7 mouse cellular contexts compared by ENCODE assay signal in genomic region chr8:108387160-108387912, GRCm38 (mm10).
DNase-seq lines count a peak whose midpoint lies in the region; ATAC-seq and TF ChIP-seq lines count a peak whose summit lies in the region.

No protein-coding gene starts in this region.

- DNase-seq in R1 (ENCODE audit: low read depth, low spot score): peak; percentile 49
- DNase-seq in adrenal gland, postnatal 25 days: peak; percentile 60
- DNase-seq in hindbrain, embryonic 10.5 days (ENCODE audit: low spot score): peak; percentile 53
- peak; percentile 39 for DNase-seq in liver, adult 2 months (ENCODE audit: extremely low read depth, low read depth, low spot score)

- H3K4me3 ChIP-seq in forebrain, embryonic 16.5 days (replicated peaks; ENCODE audit: low read length): peak overlapping the region; percentile 15; the same call in 1 of the 2 replicates
- H3K4me3 ChIP-seq in hindbrain, embryonic 10.5 days: peak overlapping the region; percentile 31
- H3K4me3 ChIP-seq in liver, adult 2 months (ENCODE audit: insufficient read depth, low read depth, low read length): no peak overlapping the region
- H3K4me3 ChIP-seq in midbrain, embryonic 15.5 days: no peak overlapping the region

- no peaks in the 10 kb centered on the region for H3K9me3 ChIP-seq in forebrain, embryonic 16.5 days (ENCODE audit: control insufficient read depth, low read length)
- no peaks in the 10 kb centered on the region for H3K9me3 ChIP-seq in hindbrain, embryonic 10.5 days
- no peaks in the 10 kb centered on the region for H3K9me3 ChIP-seq in midbrain, embryonic 15.5 days

- no peak for TF ChIP-seq CTCF in liver, adult 2 months (IDR thresholded peaks at IDR 0.05; ENCODE audit: low read depth, low read length)

- H3K9ac ChIP-seq in forebrain, embryonic 16.5 days (replicated peaks; ENCODE audit: low read depth, low read length): peak overlapping the region; percentile 35
- no peak overlapping the region for H3K9ac ChIP-seq in liver, adult 2 months (ENCODE audit: low read depth, low read length)
- H3K9ac ChIP-seq in midbrain, embryonic 15.5 days: no peak overlapping the region

- no peaks in the 10 kb centered on the region for H3K79me2 ChIP-seq in liver, adult 2 months (ENCODE audit: control insufficient read depth, insufficient read depth, low read length)

- no peak overlapping the region; the same call in 1 of the 2 replicates for H3K27ac ChIP-seq in forebrain, embryonic 16.5 days (ENCODE audit: low read length)
- peak overlapping the region; percentile 78 for H3K27ac ChIP-seq in hindbrain, embryonic 10.5 days
- H3K27ac ChIP-seq in liver, adult 2 months (replicated peaks; ENCODE audit: insufficient read depth, low read depth, low read length): no peak overlapping the region
- peak overlapping the region; percentile 62 for H3K27ac ChIP-seq in midbrain, embryonic 15.5 days

- peak; percentile 40; the same call in 1 of the 2 replicates for ATAC-seq in forebrain, embryonic 16.5 days
- peak; percentile 86 for ATAC-seq in midbrain, embryonic 15.5 days (replicated peaks)
- ATAC-seq in CD4-positive, CD25-positive, alpha-beta regulatory T cell, adult 4 months: no peak

- peak overlapping the region; percentile 46 for H3K4me2 ChIP-seq in forebrain, embryonic 16.5 days (ENCODE audit: low read length)
- H3K4me2 ChIP-seq in midbrain, embryonic 15.5 days: peak overlapping the region; percentile 29

- peaks cover 15% of the 10 kb centered on the region for H3K4me1 ChIP-seq in forebrain, embryonic 16.5 days (replicated peaks; ENCODE audit: control insufficient read depth, insufficient read depth, low read length)
- H3K4me1 ChIP-seq in hindbrain, embryonic 10.5 days (replicated peaks): peaks cover 29% of the 10 kb centered on the region
- no peaks in the 10 kb centered on the region for H3K4me1 ChIP-seq in liver, adult 2 months (ENCODE audit: control insufficient read depth, insufficient read depth, low read length)
- peaks cover 29% of the 10 kb centered on the region for H3K4me1 ChIP-seq in midbrain, embryonic 15.5 days

- WGBS in forebrain, embryonic 16.5 days: 8% methylated on average over 22 of the region's 22 CpGs
- 29% methylated on average over 22 of the region's 22 CpGs for WGBS in hindbrain, embryonic 10.5 days
- 47% methylated on average over 22 of the region's 22 CpGs for WGBS in liver, adult 2 months
- WGBS in midbrain, embryonic 15.5 days: 11% methylated on average over 22 of the region's 22 CpGs

- H3K27me3 ChIP-seq in forebrain, embryonic 16.5 days (replicated peaks; ENCODE audit: control insufficient read depth, insufficient read depth, low read length): 0 out of 2 replicates have a peak, but pooled peaks cover 4% of the 10 kb centered on the region
- peaks cover 5% of the 10 kb centered on the region; the same call in 1 of the 2 replicates for H3K27me3 ChIP-seq in hindbrain, embryonic 10.5 days (ENCODE audit: insufficient read depth, poor library complexity, severe bottlenecking)
- no peaks in the 10 kb centered on the region for H3K27me3 ChIP-seq in liver, adult 2 months (ENCODE audit: control insufficient read depth, insufficient read depth, low read length)
- H3K27me3 ChIP-seq in midbrain, embryonic 15.5 days (replicated peaks): no peaks in the 10 kb centered on the region

- H3K36me3 ChIP-seq in forebrain, embryonic 16.5 days (ENCODE audit: control insufficient read depth, insufficient read depth): no peaks in the 10 kb centered on the region
- H3K36me3 ChIP-seq in hindbrain, embryonic 10.5 days: no peaks in the 10 kb centered on the region
- no peaks in the 10 kb centered on the region for H3K36me3 ChIP-seq in liver, adult 2 months (ENCODE audit: control insufficient read depth, insufficient read depth, low read length)
- H3K36me3 ChIP-seq in midbrain, embryonic 15.5 days (replicated peaks): no peaks in the 10 kb centered on the region

- no peak for TF ChIP-seq POLR2A in liver, adult 2 months (IDR thresholded peaks at IDR 0.05; ENCODE audit: extremely low read depth, insufficient read depth, low read length)

Comparison
In these comparisons a context has a peak if more than half of its experiments do, and no peak if none do; other contexts are left out.
1. H3K27ac ChIP-seq: peak in hindbrain, embryonic 10.5 days (single experiment) and midbrain, embryonic 15.5 days (single experiment); none in forebrain, embryonic 16.5 days (single experiment) and liver, adult 2 months (single experiment).
2. H3K4me3 ChIP-seq: peak in forebrain, embryonic 16.5 days (single experiment) and hindbrain, embryonic 10.5 days (single experiment); none in liver, adult 2 months (single experiment) and midbrain, embryonic 15.5 days (single experiment).
3. Peak in every context shown above with its lines, with median percentiles within 50 percentile points of each other: DNase-seq.